Mouse (Mus musculus): Measurements from ENCODE around the gene Lrfn3.

Lrfn3 gene

GRCm38 (mm10) chr7:30362652-30363343 is at the start of gene Lrfn3:
TSS of gene Lrfn3 (minus strand) at chr7:30362772.
- in situ Hi-C loops (cut with MboI) = no loop called here

GRCm38 (mm10) chr7:30411023-30411422 is 48.5 kb upstream of the Lrfn3 start:
- in situ Hi-C loops (cut with MboI) = no loop called here

- in situ Hi-C loops (cut with MboI) = no loop called here
These were observed 47.2 kb upstream of the Lrfn3 start for GRCm38 (mm10) chr7:30409789-30410188.

- in situ Hi-C loops (cut with MboI) = no loop called here
These were observed 46.1 kb upstream of the Lrfn3 start for GRCm38 (mm10) chr7:30408639-30409038.

- in situ Hi-C loops (cut with MboI) = no loop called here
These were observed 39.8 kb upstream of the Lrfn3 start for GRCm38 (mm10) chr7:30402343-30402742.

GRCm38 (mm10) chr7:30399671-30400070 is 37.1 kb upstream of the Lrfn3 start:
- in situ Hi-C loops (cut with MboI) = no loop called here

- in situ Hi-C loops (cut with MboI) = loop anchor here (5.0 kb wide), 1 partner anchor 32 kb away; no protein-coding TSS in a partner anchor
These were observed 32.3 kb upstream of the Lrfn3 start for GRCm38 (mm10) chr7:30394871-30395270.

- in situ Hi-C loops (cut with MboI) = loop anchor here (5.0 kb wide), 1 partner anchor 33 kb away; no protein-coding TSS in a partner anchor
These were observed 31.8 kb upstream of the Lrfn3 start for GRCm38 (mm10) chr7:30394379-30394778.

GRCm38 (mm10) chr7:30393631-30394030 is 31.1 kb upstream of the Lrfn3 start:
- in situ Hi-C loops (cut with MboI) = loop anchor here (5.0 kb wide), 1 partner anchor 34 kb away; no protein-coding TSS in a partner anchor

- in situ Hi-C loops (cut with MboI) = loop anchor here (5.0 kb wide), 1 partner anchor 34 kb away; no protein-coding TSS in a partner anchor
These were observed 30.4 kb upstream of the Lrfn3 start for GRCm38 (mm10) chr7:30392746-30393520.

GRCm38 (mm10) chr7:30384106-30384505 is 21.5 kb upstream of the Lrfn3 start:
- in situ Hi-C loops (cut with MboI) = no loop called here

- in situ Hi-C loops (cut with MboI) = no loop called here
These were observed 17.5 kb upstream of the Lrfn3 start for GRCm38 (mm10) chr7:30380061-30380460.

- in situ Hi-C loops (cut with MboI) = loop anchor here (10.0 kb wide), 1 partner anchor 51 kb away; the partner anchor contains the start of gene Nfkbid
These were observed 11.0 kb upstream of the Lrfn3 start for GRCm38 (mm10) chr7:30373501-30373962.

GRCm38 (mm10) chr7:30367466-30367865 is 4.9 kb upstream of the Lrfn3 start:
- in situ Hi-C loops (cut with MboI) = no loop called here

- in situ Hi-C loops (cut with MboI) = no loop called here
These were observed 769 bp upstream of the Lrfn3 start for GRCm38 (mm10) chr7:30363344-30363738.

GRCm38 (mm10) chr7:30360028-30360427 is 2.5 kb downstream of the Lrfn3 start:
- in situ Hi-C loops (cut with MboI) = no loop called here

GRCm38 (mm10) chr7:30359276-30359865 is 3.2 kb downstream of the Lrfn3 start:
- in situ Hi-C loops (cut with MboI) = no loop called here

GRCm38 (mm10) chr7:30358378-30359186 is 4.0 kb downstream of the Lrfn3 start:
- in situ Hi-C loops (cut with MboI) = no loop called here

- in situ Hi-C loops (cut with MboI) = no loop called here
These were observed 8.5 kb downstream of the Lrfn3 start for GRCm38 (mm10) chr7:30354059-30354458.

- in situ Hi-C loops (cut with MboI) = no loop called here
These were observed 9.2 kb downstream of the Lrfn3 start for GRCm38 (mm10) chr7:30353279-30353822.

- in situ Hi-C loops (cut with MboI) = no loop called here
These were observed 14.7 kb downstream of the Lrfn3 start for GRCm38 (mm10) chr7:30347828-30348227.

All from mature B cell (primary cell).